Mouse (Mus musculus) natural killer cell, adult 2 months (primary cell): ENCODE data around the gene Fap.

Source experiments
- DNase-seq, 2 experiments: peaks; one replicate each; pipeline ENCODE4 v3.0.0; 2022; ENCODE audit warnings: low spot score in 2 of 2

Fap gene

DNA sequence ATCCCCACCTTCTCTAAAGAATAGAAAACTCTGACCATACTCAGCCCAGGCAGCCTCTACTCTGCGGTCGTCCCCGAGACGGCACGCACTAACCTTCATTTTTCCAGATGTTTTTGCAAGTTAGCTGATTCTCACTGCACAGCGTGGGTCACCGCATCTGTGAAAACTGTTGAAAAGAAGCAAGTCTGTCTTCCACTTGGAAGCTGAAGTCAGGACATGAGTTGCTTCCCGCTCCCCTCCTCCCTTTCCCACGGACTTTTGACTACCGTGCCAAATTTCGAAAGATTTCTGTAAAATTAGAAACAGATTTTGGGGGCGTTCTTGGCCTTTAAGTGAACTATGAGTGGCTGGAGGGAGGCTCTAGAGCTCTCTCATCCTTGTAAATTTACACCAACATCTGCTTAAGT, at the start of gene Fap:
Fap (minus strand) TSS at position 323 of the 407 bp plus-strand sequence.
- DNase-seq, result no peak

DNA sequence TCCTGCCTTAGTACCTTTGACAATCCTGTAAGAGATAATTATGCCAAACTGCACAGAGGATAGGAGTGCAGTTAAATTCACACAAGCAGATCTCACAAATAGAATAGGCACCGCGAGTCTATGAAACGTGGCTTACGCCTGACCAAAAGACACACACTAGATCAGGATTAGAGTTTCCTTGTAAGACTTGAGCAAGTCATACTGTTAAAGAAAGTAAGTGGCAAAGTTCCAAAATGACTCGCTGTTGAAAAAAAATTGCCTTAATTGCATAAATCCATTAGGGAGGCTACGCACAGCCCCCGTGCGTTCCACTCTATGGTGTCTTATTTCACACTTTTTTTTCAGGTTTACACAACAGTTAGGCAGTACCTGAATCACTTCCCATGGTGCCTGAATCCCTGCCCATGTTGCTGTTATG, 49.2 kb upstream of the Fap start:
- DNase-seq, result no peak

DNA sequence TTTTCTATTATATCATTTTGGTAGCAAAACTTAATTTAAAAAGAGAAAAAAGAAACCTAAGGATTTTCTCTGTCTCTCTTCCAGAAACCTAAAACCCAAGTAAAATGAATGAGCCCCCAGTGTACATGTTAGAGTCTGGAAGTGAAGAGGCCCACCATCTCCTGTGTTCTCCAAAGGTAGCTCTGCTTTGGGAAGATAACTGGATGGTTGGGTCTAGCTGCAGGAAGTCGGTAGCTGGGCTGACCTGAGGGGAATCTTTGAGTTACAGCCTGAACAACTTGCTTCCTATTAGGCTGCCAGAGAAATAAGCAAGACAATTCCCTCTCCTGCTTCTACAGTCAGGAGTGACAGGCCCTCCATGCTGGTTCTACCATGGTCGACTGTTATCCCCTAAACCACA, 45.8 kb upstream of the Fap start:
- no peak for DNase-seq

DNA sequence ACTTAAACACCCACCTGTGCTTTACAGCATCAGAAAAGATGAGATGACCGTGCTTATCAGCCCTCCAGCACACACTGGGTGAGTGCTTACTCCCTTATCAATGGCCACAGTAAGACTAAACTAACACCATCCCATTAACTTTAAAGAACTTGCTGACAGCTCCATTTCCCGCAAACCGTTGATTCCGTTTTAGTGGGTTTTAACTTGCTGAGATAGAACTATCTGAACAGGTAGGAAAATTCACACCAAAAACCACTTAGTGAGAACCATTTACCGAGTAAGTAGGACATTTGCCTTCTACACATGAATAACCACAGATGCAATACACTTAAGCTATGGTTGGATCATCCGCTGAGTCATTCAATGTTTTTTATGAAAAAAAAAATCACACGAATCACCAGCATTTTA, 45.1 kb upstream of the Fap start:
- no peak for DNase-seq

DNA sequence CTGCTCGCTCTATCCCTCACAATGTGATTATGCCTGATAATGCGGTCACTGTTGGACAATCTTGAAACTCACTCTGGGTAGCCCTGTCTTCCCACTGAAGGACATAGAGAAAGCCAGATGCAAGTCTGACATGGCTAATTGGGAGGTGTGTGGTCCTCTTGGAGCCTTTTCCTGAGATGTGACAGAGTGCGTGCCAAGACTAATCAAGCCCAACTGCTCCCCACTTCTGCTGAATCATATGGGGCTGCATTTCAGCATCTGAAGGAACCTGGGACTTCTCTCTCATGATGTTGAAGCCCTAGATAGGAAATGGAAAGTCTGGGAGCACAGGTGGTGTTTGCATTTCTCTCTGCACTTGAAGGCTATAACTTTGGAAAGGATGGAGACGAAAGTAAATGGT, 39.3 kb upstream of the Fap start:
- DNase-seq, result no peak

DNA sequence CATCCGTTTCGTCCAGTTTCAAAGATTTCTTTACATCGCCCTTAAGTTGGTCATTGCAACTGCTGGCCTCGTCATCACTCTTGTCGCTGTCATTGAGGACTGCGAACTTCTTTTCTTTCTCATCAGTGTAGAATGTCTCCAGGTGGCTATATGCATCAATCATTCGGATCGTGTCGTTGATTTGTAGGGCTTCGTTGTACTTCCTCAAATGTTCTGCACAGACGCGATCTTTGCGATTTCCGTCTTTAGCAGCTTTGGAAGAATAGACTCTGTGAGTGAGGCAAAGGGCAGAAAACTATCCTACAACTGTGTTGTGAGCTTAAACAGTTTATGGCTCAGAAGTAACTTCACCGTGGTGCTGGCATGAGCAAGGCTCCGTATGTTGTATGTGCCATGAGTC, 32.3 kb upstream of the Fap start:
- no peak for DNase-seq

DNA sequence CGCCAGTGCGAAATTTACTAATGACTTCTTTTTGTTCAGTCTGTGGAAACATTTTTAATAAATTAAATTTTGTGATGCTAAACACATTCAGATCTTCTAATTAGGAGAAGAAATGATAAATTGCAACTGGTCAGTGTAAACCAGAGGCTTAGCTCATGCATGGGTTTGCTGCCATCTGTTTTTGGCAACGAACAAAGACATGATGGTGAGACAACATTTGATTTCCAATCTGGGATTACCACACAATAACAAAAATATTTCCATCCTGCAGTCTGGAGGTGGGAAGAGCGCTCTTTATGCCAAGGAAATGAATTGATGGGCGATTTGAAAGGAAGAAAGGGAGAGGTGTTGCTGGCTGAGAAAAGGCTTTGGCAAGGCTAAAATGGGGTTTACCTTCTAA, 29.7 kb upstream of the Fap start:
- no peak for DNase-seq

DNA sequence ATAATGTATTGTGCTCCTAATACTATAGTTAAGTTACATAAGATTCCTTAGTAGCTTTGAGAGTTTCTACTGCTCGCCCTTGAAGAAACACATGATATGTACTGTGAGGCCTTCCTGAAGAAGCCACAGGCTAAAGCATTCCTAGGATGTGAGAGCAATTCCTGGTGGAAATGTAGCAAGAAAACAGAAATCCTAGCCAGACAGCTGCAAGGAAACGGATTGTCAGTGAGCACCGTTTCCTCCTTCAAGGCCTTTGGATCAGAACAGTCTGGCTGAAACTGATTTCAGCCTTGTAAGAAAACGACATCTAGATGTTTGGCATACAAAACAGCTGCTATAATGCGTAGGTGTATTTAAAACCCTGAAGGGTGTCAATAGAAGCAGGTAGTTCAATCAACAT, 22.7 kb upstream of the Fap start:
- no peak for DNase-seq

DNA sequence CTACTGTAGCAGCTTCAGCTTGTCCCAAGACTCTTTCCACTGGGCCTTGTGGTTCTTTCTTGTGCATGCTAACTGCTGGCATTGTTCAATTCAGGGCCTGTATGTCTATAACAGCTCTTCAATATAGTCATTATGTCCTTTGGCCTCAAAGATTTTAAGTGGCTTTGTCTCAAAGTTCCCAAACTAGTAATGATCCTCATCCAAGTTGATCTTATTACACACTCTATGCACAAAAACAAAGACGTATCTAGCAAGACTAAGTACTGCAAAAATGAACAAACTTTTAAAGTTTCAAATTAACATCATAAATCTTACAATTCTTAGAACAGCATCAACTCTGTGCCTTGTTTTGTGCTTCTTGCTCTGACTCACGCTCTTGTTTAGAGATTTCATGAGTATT, 20.6 kb upstream of the Fap start:
- no peak for DNase-seq

DNA sequence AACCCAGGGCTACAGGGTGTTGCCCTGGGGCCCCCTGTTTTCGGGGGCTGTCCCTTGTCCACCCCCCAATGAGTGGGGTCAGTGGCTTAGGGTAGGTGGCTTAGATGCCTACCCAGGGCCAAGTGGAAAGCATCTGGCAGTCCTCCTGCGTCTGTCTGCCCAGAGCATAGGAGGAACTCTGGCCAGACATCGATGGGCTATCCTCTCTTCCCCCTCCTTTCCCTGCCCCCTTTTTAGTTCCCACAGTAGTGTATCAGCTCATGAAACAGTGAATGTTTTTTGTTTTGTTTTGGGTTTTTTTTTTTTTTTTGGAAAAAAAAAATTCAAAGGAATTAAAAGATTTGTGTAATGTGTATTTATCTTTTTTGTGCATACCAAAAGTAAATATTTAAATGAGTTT, 17.7 kb upstream of the Fap start:
- no peak for DNase-seq

DNA sequence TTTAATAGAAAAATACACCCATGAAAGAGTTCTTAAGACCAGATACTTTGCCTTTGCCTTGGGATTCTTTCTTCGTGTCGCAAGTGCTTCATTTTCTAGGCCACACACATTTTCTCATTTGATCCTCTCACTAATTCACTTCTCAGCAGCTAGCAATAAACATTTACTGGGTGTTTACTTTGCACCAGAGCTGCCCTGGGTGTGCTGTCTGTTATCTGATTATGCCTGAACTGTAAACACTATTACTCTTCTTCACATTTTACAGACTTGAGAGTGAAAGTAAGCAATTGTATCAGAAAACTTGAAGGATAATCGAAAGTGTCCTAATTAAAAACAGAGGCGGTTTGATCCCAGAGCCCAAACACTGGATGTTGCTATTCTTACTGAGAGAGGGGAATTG, 15.5 kb upstream of the Fap start:
- DNase-seq, result no peak

DNA sequence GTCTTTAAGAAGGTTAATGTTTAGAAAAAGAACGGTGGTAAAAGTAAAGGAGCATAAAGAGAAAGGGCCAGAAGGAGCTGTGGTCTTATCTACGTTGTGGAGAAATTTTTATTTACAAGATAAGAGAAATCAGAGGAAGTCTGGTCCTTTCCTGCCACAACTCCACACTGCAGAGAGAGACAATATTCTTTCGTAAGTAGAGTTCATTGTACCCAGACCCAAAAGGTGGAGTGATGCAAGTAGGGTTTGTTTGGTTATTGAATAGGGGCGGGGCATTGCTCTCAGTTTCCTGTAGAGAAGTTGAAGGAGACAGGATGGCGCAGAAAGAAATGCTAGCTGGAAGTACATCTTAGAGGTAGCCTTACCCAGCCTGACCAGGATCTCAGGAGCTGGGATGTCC, 11.9 kb upstream of the Fap start:
- DNase-seq, result no peak

DNA sequence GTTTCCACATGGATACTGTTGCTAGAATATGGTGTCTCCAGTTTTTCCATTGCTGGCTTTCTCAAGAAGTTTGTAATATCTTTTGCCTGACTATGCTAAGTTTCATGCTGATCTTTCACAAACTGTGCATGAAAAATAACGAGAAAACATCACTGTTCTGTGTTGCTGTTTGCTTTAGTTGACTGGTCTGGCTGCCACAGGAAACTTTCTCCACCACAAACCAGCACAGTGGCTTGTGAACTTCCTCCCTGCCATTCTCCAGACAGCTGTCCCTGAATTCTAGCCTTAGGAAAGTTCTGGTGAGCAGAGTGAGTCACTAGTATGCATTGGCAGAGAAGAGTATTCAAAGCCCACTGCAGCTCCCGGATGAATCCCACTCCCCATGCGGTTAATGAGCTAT, 1.1 kb upstream of the Fap start:
- DNase-seq, result no peak

DNA sequence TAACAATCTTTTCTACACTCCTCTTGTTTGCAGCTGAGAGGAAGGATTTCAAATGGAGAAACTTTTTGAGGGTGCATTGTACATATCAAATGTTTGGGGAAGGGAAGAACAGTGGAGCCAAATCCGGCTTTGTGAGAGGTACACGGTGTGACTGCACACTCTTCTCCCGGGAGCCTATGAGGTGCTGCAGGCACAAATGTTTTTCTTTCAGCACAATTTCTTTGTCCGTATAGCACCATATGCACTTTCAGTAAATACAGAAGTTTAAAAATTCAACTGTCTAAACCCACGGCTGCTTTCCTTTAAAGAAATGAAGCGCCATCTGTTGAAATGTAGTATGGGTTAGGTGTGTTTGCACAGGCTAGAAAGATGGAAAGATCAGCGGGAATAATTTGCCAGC, 375 bp upstream of the Fap start:
- no peak for DNase-seq

DNA sequence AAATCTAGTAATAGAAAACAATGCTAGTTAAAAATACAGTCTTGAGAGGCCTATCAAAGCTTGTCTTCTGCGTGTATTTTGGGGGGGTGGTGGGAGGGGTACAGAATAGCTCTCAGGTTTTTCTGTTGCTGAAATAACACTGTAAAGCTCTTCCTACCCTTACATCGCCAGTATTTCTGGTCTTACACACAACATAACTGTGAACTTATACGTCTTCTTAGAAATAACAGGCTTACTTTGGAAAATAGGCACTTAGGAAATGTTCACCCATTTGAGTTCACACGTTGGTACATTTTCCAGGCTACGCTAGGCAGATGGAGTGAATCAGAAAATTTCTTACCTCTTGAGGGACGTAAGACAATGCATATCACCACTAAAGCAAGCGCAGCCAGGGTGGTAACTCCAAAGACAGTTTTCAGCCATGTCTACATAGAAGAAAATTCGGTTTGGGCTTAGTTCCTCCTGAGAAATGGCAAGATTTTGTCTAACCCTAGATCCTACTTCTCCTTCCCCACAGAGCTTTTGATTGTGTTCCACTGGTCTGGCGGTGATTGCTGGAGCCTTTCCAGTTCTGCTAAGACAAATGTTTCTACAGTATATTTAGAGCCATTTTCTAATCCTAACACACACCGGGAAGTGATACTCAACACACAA, 649 bp downstream of the Fap start:
- DNase-seq, result no peak

DNA sequence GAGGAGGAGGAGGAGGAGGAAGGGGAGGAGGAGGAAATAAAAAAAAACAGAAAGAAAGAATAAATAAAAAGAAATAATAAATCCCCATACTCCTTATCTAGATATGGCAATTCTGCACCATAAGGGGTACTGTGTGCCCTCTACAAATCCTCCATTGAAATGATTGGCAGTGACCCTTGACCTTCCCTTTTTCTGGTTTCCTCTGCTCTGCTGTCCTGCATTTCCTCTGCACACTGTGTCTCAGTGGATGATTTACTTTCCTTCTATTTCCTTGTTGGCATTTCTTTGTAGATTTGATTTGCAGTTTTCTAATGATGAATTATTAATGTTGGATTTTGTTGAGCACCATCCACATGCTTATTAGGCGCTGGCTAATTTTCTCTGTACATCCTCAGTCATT, 9.2 kb downstream of the Fap start:
- DNase-seq, result no peak

DNA sequence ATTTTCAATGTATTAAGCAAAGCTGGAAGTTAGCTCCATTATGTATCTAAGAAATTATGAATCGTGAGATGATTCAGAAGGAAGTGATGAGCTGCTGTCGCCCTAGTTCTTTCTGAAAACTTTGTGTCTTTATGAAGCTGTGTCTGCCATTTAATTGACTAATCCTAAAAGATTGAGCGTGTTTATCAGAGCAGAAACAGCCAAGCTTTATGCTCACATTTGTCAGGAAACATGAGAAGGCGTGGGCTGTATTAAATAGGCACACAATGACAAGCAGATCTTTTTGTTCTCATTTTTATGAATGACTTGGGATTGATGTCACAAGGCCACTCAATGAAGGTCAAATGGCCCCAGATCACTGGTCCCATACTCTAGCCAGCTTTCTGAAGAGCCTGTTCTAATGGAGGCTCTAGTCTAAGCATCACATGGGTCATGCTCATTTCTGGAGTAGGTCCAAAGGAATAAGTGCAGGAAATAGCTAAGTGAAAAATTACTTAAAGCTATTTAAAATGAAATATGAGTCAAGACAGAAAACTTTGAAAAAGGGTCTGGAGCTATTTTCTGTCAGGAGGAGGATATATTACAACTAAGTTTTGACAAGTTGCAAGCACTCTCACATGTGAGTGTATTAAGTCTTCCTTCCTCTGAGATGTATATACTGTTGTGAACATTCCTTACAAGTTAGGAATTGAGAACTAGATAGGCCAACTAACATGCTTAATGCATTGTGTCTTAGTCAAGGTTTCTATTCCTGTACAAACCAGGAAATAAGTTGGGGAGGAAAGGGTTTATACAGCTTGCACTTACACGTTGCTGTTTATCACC, 11.0 kb downstream of the Fap start:
- DNase-seq, result no peak

DNA sequence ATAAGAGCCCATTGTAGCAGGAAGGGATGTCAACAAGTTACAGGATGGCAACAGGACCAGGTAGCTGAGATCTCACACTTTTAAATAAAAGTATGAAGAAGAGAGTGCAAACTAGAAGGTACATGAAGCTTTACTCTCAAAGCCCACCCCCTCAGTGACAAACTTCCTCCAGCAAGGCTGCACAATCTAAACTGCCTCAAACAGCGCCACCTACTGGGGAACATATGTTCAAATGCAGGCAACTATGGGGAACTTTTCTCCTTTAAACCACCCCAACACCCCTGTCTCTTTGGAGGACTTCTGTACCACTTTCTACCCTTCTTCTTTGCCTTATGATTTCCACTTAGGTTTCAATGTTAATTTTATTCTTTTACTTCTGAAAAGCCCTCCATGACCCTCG, 16.5 kb downstream of the Fap start:
- no peak for DNase-seq

DNA sequence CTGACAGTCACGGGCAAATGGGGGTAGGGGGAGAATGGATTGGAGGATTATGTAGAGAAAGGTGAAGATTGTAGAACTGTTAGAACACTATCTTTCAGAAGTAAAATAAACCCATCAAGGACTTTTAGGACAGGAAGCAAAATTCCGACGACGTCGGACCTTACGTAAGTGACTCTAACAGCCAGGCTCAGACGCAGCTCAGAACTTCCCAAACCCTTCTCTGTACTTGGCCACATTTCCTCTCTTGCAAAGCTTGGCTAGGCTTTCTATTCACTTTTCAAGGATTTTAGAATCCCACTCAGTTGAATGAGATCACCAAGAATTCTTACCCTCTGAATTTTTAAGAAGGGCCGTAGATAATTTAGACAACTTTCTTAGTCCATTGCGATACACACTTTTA, 17.5 kb downstream of the Fap start:
- no peak for DNase-seq

DNA sequence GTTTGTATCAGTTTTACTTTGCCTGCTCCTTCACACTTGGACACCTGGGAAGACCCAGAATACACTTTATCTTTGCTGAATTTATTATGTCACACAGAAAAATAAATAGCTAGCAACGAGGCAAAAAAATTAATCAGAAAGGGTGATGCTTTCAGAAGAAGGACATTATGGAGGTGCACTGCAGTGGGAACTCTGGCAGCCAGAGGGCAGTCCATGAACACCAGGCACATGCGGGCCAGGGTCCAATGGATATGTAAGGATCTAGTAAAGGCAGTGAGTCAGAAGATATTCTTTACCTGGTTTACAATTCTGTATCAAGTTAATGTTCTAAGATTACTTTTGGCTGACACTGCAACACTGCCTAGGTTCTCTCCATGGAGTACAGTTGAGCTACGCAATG, 24.2 kb downstream of the Fap start:
- no peak for DNase-seq

DNA sequence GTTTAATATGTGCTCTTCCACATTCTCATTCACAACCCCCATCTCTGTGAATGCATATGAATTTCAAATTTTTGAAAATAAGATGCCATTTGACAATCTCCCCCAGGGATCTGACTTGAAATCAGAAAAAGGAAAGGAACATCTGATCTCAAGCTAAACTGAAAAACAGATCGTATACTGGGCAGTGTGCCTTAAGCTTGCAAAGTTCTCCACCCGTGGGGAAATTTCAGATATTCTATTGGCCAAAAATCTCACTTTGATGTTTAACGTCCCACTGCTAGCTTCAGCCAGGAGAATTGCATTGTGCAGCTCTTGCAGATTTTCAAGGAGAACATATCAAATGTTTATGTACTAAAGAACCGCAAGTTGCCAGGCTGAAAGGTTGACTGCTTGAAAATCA, 24.7 kb downstream of the Fap start:
- DNase-seq, result no peak

DNA sequence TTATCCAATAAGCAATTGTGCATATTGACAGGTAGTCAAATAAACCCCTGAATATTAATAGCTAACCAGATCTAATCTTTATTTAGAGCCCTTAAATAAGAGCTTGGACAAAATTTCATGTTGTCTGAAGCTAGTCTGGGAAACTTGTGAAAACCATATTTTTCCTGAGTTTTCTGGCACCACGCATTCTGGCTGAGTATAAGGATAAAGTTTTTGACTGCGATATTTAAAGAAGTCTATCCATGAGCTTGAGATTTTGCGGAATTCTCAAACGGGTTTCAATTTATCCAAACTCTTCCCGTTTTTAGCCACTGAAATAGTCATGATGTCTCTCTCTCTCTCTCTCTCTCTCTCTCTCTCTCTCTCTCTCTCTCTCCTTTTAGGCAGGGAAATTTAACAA, 25.8 kb downstream of the Fap start:
- no peak for DNase-seq

DNA sequence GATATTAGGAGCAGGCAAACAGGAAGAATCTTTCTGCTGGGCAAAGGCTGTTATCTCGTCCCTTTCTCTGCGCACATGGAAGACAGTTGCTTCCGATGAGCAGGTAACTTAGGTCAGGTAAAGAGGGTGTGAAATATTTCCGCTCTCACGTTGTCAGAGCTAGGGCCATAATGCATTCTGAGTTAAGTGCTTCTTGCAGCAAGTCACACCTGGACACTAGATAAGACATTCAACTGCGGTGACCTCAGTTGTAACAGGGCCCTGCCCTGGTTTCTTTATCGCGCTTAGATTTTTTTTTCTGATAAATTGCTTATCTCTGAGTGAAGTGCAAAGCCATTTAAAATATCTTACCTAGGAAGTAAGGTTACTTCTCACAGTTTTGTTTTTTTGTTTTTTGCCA, 38.4 kb downstream of the Fap start:
- DNase-seq, result no peak

DNA sequence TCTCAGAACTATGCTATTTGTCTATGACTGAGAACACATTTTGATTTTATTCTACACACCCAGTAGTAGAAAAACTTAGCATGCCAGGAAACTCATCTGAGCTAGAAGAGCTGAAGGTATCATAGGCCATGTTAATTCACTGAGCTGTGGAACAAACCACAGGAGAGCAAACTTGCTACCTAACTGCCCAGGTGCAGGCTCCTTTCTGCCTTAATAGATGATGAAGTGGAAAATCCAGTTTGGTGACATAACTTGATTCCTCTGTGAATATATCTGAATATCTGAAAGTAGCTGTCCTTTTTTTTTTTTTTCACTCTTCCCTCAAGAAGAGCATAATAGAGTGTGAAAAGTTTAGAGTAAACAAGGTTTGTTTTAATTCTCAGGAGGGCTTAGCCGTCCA, 42.8 kb downstream of the Fap start:
- no peak for DNase-seq
